Mouse (Mus musculus): ENCODE results near the gene Pkp4.

Pkp4 gene

GRCm38 (mm10) chr2:59184107-59185064, 23.7 kb downstream of the Pkp4 start:
- DNase-seq (ENCODE audit: low spot score in 2 of 2) = no peak

DNA sequence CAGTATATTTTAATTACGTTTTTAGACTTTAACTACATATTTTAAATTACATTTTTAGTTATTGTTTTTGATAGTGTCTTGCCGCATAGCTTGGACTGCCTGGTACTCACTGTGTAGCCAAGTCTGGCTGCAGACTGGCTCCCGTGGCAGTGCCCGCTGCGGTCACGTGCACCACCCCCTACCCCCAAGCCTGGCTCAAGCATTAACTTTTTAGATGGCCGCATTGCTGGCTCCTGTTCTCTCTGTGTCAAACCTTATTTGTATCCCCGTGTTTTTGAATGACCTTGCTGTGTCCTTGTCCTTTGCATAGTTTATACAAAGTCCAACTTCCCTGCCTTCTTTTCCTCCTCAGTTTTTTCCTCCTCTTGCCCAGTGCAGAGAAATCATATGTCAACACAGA, 25.5 kb downstream of the Pkp4 start:
- no peak for DNase-seq (ENCODE audit: low spot score in 2 of 2)

- no peak for DNase-seq (ENCODE audit: low spot score in 2 of 2)
Observed at GRCm38 (mm10) chr2:59186966-59187365, 26.3 kb downstream of the Pkp4 start.

DNA sequence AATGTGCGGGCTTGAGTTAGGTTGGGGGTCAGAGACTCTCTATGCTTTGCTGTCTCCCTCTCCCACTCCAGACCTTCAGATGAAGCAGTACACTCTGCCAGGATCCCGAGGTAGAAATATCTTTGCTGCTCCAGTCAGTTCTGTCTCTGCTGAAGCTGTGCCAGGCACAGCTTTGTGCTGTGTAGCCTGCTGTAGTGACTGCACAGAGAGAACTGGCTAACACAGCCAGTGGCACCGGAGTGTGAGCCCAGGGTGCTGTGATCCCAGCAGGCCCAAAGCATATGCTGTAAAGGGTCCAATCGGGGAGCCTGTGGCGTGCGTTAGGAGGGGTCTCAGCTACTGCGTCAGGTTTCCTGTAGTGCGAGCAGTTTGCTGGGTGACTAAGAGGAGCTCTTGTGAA, 27.7 kb downstream of the Pkp4 start:
- peak in 1 of 2 experiments; percentile 53 for DNase-seq (ENCODE audit: low spot score in 2 of 2)

DNA sequence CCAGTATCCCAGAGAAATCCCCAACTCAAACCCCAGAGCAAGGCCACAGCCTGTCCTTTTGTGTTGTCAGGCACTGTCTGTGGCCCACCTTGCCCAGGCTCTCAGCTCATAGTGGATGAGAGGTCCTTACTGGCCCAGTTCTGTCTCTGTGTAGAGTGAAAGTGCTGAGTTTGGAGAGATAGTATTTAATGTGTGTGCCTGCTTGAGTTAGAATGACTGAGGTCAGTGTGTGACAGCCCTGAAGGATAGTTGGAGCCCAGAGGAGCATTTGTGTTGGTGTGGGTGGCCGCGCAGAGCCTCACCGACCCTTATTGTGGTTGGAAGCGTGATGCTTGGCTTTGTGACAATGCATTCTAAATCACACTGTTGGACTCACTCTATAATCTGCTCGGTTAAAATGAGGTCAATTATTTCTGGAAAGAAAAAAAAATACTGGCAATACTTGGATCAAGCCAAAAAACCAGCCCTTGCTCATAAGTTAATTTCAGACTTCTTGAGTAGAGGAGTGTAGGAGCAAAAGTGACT, 29.1 kb downstream of the Pkp4 start:
- DNase-seq (ENCODE audit: low spot score in 2 of 2) = peak in 1 of 2 experiments; percentile 41

DNA sequence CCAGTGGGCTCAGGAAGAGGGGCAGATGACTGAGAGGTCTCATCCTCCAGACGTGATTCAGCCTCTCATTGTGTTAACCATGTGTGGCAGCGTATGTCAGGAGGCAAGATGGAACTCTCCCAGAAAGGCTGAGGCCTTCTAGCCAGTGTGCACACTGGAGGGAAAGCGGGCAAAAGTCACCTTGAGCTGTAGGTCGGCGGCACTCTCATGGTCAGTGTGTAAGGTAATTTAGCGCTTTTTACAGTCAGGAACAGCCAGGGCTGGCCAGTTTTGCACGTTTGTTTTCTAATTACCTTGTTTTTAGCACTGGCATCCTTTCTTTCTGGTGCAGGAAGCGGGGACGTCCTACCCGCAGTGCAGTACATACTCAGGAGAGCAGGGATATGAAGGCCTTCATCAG, 29.5 kb downstream of the Pkp4 start:
- no peak for DNase-seq (ENCODE audit: low spot score in 2 of 2)

DNA sequence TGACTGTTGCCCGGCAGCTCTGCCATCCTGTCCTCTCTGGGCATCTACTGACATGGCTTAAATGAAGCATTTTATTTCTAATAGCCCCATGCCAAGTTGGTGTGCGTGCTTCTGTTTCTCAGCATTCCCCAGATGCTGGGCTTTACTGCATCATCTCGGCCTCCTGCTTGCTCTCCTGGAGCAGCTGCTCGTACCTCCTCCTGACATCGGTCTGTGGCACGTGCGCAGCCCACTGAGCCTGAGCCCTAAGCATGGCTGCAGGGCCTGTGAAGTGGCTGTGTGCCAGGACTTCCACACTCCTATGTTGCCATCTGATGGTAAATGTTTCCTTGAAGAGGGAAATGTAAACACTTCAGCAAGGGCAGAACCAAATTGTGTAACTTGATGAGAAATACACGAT, 30.8 kb downstream of the Pkp4 start:
- DNase-seq (ENCODE audit: low spot score in 2 of 2) = no peak

DNA sequence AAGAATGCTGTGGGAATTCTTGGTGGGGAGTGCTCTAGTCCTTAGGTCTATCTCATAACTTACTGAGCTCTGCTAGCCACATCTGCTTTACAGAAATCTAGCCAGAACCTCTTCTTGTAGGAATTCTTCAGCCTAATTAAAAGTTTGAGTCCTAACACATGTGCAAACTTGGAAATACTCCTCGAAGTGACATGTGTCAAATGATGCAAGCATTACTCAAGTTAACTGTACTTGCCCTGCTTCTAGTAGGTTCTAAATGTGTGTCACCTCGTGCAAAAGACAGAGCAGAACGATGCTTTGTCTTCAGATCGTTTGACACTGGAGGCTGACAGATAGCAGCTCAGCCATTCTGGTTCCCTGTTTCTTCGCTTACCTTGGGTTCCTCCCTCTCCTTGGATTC, 32.5 kb downstream of the Pkp4 start:
- no peak for DNase-seq (ENCODE audit: low spot score in 2 of 2)

- no peak for DNase-seq (ENCODE audit: low spot score in 2 of 2)
Observed at GRCm38 (mm10) chr2:59197156-59197555, 36.5 kb downstream of the Pkp4 start.

GRCm38 (mm10) chr2:59199476-59199976, 38.9 kb downstream of the Pkp4 start:
- no peak for DNase-seq (ENCODE audit: low spot score in 2 of 2)

DNA sequence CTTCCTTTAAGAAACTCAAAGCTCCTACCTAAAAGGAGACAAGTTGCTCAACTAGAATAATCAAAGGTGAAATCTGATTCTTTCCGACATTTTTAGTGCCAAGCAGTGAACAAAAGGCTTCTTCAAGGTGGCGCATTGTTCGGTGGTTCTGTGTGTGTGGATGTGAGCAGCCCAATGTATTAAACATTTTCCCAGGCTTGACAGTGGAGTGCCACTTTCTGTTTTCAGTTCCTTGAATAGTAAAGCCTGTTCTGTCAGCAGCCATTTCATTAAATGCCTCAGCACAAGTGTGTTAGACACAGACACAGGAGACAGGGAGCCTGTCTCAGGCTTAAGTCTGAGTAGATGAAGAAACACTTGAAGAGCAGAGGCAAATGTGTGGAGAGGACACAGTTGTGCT, 39.9 kb downstream of the Pkp4 start:
- DNase-seq (ENCODE audit: low spot score in 2 of 2) = no peak

- DNase-seq (ENCODE audit: low spot score in 2 of 2) = no peak
Observed at GRCm38 (mm10) chr2:59202930-59203329, 42.3 kb downstream of the Pkp4 start.

GRCm38 (mm10) chr2:59203627-59204425, 43.2 kb downstream of the Pkp4 start:
- no peak for DNase-seq (ENCODE audit: low spot score in 2 of 2)

DNA sequence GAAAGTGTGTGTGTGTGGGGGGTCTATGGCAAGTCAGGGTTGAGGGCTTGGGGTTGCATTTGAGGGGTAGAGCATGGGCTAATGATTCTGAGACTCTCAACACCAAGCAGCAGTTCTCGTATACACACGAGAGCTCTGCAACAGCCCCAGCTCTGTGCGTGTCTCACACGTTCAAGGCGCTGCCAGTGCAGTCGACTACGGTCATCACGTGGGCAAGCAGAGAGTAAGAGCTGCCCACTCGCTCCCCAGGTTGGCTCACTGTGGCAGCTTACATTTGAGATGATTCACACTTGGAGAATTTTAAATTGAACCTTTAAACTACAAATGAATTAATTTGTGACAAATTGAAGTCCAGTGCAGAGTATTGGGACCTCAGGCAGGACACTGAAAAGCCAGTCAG, 44.4 kb downstream of the Pkp4 start:
- no peak for DNase-seq (ENCODE audit: low spot score in 2 of 2)

GRCm38 (mm10) chr2:59206190-59206589, 45.5 kb downstream of the Pkp4 start:
- no peak for DNase-seq (ENCODE audit: low spot score in 2 of 2)

- no peak for DNase-seq (ENCODE audit: low spot score in 2 of 2)
Observed at GRCm38 (mm10) chr2:59207240-59207639, 46.6 kb downstream of the Pkp4 start.

DNA sequence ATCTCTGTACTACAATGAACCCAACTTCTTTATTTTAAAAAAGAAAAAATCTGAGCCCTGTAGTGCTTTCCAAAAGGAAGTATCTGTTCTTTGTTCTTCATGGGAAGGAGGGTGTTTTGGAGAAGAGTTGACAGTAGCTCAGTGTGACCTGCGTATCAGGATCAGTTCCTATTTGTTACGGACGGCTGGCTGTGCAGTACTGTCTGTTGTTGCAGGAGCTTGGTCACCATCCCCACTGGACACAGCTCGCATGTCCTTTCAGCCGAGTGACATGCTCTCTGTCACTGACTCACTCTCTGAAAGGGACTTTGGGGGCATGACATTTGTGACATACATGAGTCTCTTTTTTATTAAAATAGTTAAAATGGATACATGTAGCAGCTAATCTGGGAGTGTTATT, 47.1 kb downstream of the Pkp4 start:
- DNase-seq (ENCODE audit: low spot score in 2 of 2) = no peak

DNA sequence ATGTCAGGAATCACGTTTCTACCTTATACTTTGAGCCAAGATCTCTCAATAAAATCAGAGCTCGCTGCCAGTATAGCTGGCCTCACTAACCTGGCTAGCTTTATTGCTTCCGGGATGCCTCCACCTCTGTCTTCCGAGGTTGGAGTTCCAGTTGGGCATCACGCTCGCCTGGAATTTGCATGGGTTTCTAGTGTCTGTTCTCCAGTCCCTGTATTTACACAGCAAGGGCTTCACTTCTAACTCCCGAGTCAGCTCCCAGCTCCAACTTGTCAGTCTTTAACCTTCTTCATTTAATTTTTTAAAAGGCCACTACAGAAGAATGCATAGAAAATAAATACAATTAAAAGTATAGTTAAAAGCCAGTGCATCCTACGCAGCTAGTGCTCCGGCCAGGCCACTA, 47.6 kb downstream of the Pkp4 start:
- DNase-seq (ENCODE audit: low spot score in 2 of 2) = no peak

DNA sequence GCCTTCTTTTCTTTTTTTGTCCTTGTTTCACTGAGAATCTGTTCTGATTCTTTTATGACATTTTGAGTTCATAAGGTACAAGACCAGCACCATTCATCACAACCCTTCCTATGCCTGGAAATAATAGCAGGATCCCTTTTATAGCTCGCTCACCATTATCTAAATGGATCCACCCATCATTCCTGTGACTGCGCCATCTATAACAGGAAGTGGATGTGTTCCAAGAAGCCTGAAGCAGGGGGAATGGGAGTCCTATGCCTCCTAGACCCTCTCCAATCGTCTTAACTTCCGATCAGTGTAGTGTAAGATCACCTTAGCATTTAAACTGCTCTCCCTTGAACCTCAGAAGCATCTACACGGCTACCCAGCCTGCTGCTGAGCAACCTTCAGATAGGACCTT, 50.4 kb downstream of the Pkp4 start:
- DNase-seq (ENCODE audit: low spot score in 2 of 2) = no peak

- DNase-seq (ENCODE audit: low spot score in 2 of 2) = no peak
Observed at GRCm38 (mm10) chr2:59212430-59212829, 51.8 kb downstream of the Pkp4 start.

GRCm38 (mm10) chr2:59212846-59213245, 52.2 kb downstream of the Pkp4 start:
- no peak for DNase-seq (ENCODE audit: low spot score in 2 of 2)

- no peak for DNase-seq (ENCODE audit: low spot score in 2 of 2)
Observed at GRCm38 (mm10) chr2:59217931-59218330, 57.3 kb downstream of the Pkp4 start.
